Mouse (Mus musculus) kidney, embryonic 14.5 days (tissue): Measurements from ENCODE around the gene Hdgf. TPM values are rescaled to one million over a fixed set of nuclear protein-coding genes. Genes with fewer than 3 reads are reported as not detected.

Experiments used
- ATAC-seq: fragments of 200-750 bp; cut with Nextera tagmentation; 2 replicates; pipeline ENCODE4 v1.8.0; 2017; ENCODE audit warnings: moderate number of reproducible peaks, mild to moderate bottlenecking, moderate TSS enrichment, moderate library complexity; ENCODE audit not compliant: low FRiP score, low TSS enrichment
- H3K27ac ChIP-seq: fragments of 300-500 bp; sonication (generic); 2 replicates; pipeline ENCODE4 v1.5.1; 2014; ENCODE audit warnings: low read depth, mild to moderate bottlenecking, low read length, moderate library complexity, mixed read lengths
- H3K27me3 ChIP-seq: fragments of 300-500 bp; sonication (generic); 2 replicates; pipeline ENCODE4 v1.6.1; 2014; ENCODE audit warnings: mild to moderate bottlenecking, low read length; ENCODE audit not compliant: control insufficient read depth, insufficient read depth
- H3K36me3 ChIP-seq: fragments of 300-500 bp; sonication (generic); 2 replicates; pipeline ENCODE4 v1.6.1; 2014; ENCODE audit warnings: low read length, mixed read lengths; ENCODE audit not compliant: control insufficient read depth, insufficient read depth
- H3K4me1 ChIP-seq: fragments of 300-500 bp; sonication (generic); 2 replicates; pipeline ENCODE4 v1.6.1; 2014; ENCODE audit warnings: low read length, mixed read lengths; ENCODE audit not compliant: control insufficient read depth, insufficient read depth
- H3K4me2 ChIP-seq: fragments of 300-500 bp; sonication (generic); replicated peaks from 2 replicates; pipeline ENCODE4 v1.6.1; 2014; ENCODE audit warnings: low read depth, mild to moderate bottlenecking, low read length
- H3K4me3 ChIP-seq: fragments of 300-500 bp; sonication (generic); 2 replicates; pipeline ENCODE4 v1.5.1; 2014; ENCODE audit warnings: mild to moderate bottlenecking, low read length
- H3K9ac ChIP-seq: fragments of 300-500 bp; sonication (generic); 2 replicates; pipeline ENCODE4 v1.6.1; 2014; ENCODE audit warnings: low read depth, mild to moderate bottlenecking, low read length, moderate library complexity
- H3K9me3 ChIP-seq: fragments of 300-500 bp; sonication (generic); 2 replicates; pipeline ENCODE4 v1.6.1; 2016; ENCODE audit warnings: low read length; ENCODE audit not compliant: control insufficient read depth
- WGBS: fragments of 180-500 bp; shearing (Covaris S2); extraction: QIAGEN DNeasy Blood & Tissue Kit; methylation state at CpG from one replicate; pipeline ENCODE4 v1.1.7; 2014; 5-methylcytosine and 5-hydroxymethylcytosine counted together
- polyA plus RNA-seq: library from polyadenylated mRNA; unstranded; fragments of >200 nt; fragmentation: Nextera tagmentation; extraction: Ambion mirVana; gene quantifications from 2 replicates; pipeline ENCODE4 v1.2.1, GENCODE M21; 2014

The Hdgf gene
- polyA plus RNA-seq, 1 experiment from 2014 or later = 254 TPM

DNA sequence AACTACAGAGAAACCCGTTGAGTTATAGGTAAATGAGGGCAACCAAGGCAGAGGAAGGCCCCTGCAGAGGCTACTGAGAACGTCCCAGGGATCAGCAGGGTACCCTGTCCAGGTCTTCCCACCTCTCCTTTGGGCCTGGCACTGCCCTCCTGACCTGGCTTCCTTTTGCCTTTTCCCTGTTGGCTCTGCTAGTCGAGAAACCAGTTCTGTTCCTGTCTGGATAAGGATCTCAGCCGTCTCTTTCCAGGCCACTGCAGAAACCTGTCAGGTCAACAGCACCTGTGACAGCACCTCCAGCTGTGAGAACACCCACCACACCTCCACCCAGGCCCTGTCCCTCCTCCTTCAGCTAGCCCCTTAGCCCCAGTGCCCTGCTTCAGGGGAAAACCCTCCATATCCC is 52.4 kb downstream of the Hdgf start:
- peaks cover 2% of the 10 kb centered on the region; the same call in 1 of the 2 replicates for H3K36me3 ChIP-seq
- H3K4me2 ChIP-seq = no peak overlapping the region
- 18% methylated on average over 4 of the region's 4 CpGs for WGBS
- no peak overlapping the region for H3K4me3 ChIP-seq
- H3K27ac ChIP-seq = peak overlapping the region; percentile 74
- no peaks in the 10 kb centered on the region for H3K27me3 ChIP-seq
- H3K9me3 ChIP-seq = no peaks in the 10 kb centered on the region
- H3K9ac ChIP-seq = no peak overlapping the region
- peaks cover 25% of the 10 kb centered on the region for H3K4me1 ChIP-seq
- ATAC-seq = no peak

GRCm38 (mm10) chr3:87958967-87959366 is 52.8 kb downstream of the Hdgf start:
- Histone ChIP-seq H3K4me3 (no peak overlapping the region), H3K27ac (peak overlapping the region; percentile 97), H3K9me3 (no peaks in the 10 kb centered on the region), H3K27me3 (no peaks in the 10 kb centered on the region), H3K4me2 (no peak overlapping the region), H3K9ac (no peak overlapping the region), H3K36me3 (no peaks in the 10 kb centered on the region), H3K4me1 (peaks cover 25% of the 10 kb centered on the region)
- 38% methylated on average over 1 of the region's 1 CpGs for WGBS
- no peak for ATAC-seq

DNA sequence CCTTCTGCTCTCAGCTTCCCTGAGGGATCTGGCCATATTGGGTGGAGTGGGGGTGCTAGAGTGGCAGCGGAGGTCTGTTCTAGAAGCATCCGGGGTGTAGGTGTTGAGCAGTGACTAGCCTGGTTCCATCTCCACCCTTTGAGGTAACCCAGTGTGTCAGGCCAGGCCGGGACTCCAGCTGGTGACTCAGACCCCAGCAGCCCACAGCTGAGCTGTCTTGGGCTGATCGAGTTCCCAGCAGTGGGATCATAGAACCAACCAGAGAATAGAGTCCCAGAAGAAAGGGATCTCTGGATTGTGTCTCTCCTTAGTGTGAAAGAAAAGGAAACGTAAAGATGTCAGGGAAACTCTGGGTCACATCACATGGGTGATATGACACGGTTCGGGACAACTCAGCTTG is 53.2 kb downstream of the Hdgf start:
- H3K9me3 ChIP-seq = no peaks in the 10 kb centered on the region
- no peak overlapping the region for H3K4me3 ChIP-seq
- ATAC-seq = no peak
- WGBS = 68% methylated on average over 7 of the region's 7 CpGs
- H3K27me3 ChIP-seq = no peaks in the 10 kb centered on the region
- peak overlapping the region; percentile 97; the same call in 1 of the 2 replicates for H3K27ac ChIP-seq
- peaks cover 25% of the 10 kb centered on the region for H3K4me1 ChIP-seq
- no peak overlapping the region for H3K4me2 ChIP-seq
- no peaks in the 10 kb centered on the region for H3K36me3 ChIP-seq
- H3K9ac ChIP-seq = no peak overlapping the region

- Histone ChIP-seq H3K4me3 (peak overlapping the region; percentile 46), H3K4me2 (peak overlapping the region; percentile 79), H3K9me3 (no peaks in the 10 kb centered on the region), H3K4me1 (peaks cover 25% of the 10 kb centered on the region), H3K27me3 (no peaks in the 10 kb centered on the region), H3K27ac (peak overlapping the region; percentile 97), H3K9ac (peak overlapping the region; percentile 75), H3K36me3 (no peaks in the 10 kb centered on the region)
- ATAC-seq = no peak
- WGBS = 12% methylated on average over 10 of the region's 10 CpGs
These were observed 54.1 kb downstream of the Hdgf start for GRCm38 (mm10) chr3:87960191-87960585.

GRCm38 (mm10) chr3:87960586-87961191 is 54.6 kb downstream of the Hdgf start:
- Histone ChIP-seq H3K36me3 (no peaks in the 10 kb centered on the region), H3K27me3 (no peaks in the 10 kb centered on the region), H3K4me1 (peaks cover 25% of the 10 kb centered on the region), H3K9me3 (no peaks in the 10 kb centered on the region), H3K4me3 (peak overlapping the region; percentile 46), H3K9ac (peak overlapping the region; percentile 75), H3K27ac (peak overlapping the region; percentile 97), H3K4me2 (peak overlapping the region; percentile 79)
- under 1% methylated on average over 27 of the region's 27 CpGs for WGBS
- peak; percentile 97 for ATAC-seq

Other genes starting within 250 kb of the Hdgf start
- gene Lrrc71, start 157.7 kb upstream of the Hdgf start, polyA plus RNA-seq = 0.87 and 0.89 TPM in 2 replicates
- gene Ntrk1, start 111.2 kb upstream of the Hdgf start, polyA plus RNA-seq = 5.3 and 5.4 TPM in 2 replicates
- 0.95 and 0.97 TPM in 2 replicates for gene Insrr, start 109.4 kb upstream of the Hdgf start, polyA plus RNA-seq
- 25.3 and 41.0 TPM in 2 replicates for gene Pear1, start 82.0 kb upstream of the Hdgf start, polyA plus RNA-seq
- gene Sh2d2a, start 59.6 kb upstream of the Hdgf start, polyA plus RNA-seq = 0.22 TPM in 1 of 2 replicates, not detected in the other
- 15.6 and 16.6 TPM in 2 replicates for gene Prcc, start 20.7 kb upstream of the Hdgf start, polyA plus RNA-seq
- gene Mrpl24, start 13.2 kb downstream of the Hdgf start, polyA plus RNA-seq = 76.7 and 81.0 TPM in 2 replicates
- 34.6 and 45.5 TPM in 2 replicates for gene Isg20l2, start 24.0 kb downstream of the Hdgf start, polyA plus RNA-seq
- gene Rrnad1, start 24.4 kb downstream of the Hdgf start, polyA plus RNA-seq = 19.3 and 21.6 TPM in 2 replicates
- 113 and 169 TPM in 2 replicates for gene Crabp2, start 42.3 kb downstream of the Hdgf start, polyA plus RNA-seq
- gene Nes, start 64.8 kb downstream of the Hdgf start, polyA plus RNA-seq = 14.8 and 26.1 TPM in 2 replicates
- not detected in 2 replicates for gene Bcan, start 93.9 kb downstream of the Hdgf start, polyA plus RNA-seq
- not detected in 2 replicates for gene Hapln2, start 121.3 kb downstream of the Hdgf start, polyA plus RNA-seq
- gene Gpatch4, start 136.8 kb downstream of the Hdgf start, polyA plus RNA-seq = 48.1 and 48.6 TPM in 2 replicates
- 159 and 171 TPM in 2 replicates for gene Naxe, start 152.2 kb downstream of the Hdgf start, polyA plus RNA-seq
- not detected in 2 replicates for gene Ttc24, start 172.0 kb downstream of the Hdgf start, polyA plus RNA-seq
- gene Iqgap3, start 175.7 kb downstream of the Hdgf start, polyA plus RNA-seq = 15.5 and 20.9 TPM in 2 replicates
- gene Mef2d, start 236.1 kb downstream of the Hdgf start, polyA plus RNA-seq = 12.6 and 21.8 TPM in 2 replicates